Mouse (Mus musculus): ENCODE results near the gene Card19. TPM values are rescaled to one million over a fixed set of nuclear protein-coding genes. Genes with fewer than 3 reads are reported as not detected.
A peak's percentile ranks its signal among the peaks of the same experiment; 100 is the strongest.

Card19 gene
- polyA plus RNA-seq, 1 experiment from 2014 or later: 33.3 TPM

DNA sequence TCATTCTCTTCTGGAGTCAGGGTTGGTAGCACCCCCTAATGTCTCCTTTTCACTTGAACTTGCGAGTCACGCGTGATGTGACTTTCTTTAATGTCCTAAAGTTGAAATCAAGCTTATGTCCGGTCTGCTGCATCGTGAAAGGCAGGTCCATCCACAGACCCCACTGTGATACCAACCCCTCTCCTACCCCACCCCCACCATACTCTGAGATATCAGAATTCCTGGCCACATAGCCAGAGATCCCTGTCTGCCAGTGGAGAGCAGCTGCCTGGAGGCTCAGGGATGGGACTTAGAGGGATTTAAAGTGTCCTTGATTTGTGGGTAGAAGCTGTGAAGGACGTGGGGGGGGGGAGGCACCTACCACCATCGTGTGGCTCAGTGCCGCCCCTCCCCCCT, 32.6 kb upstream of the Card19 start, which contains the start of gene Susd3:
Gene Susd3, minus strand, starts transcription at position 240 of the 396 bp plus-strand sequence.
- H3K36me3 ChIP-seq (ENCODE audit: control insufficient read depth, insufficient read depth, low read length): no peaks in the 10 kb centered on the region
- H3K4me3 ChIP-seq (ENCODE audit: low read length): peak within 1 kb of the TSS; percentile 47
- WGBS: 18% methylated on average over 8 of the region's 8 CpGs
- H3K4me1 ChIP-seq (ENCODE audit: control insufficient read depth, insufficient read depth, low read length): peaks cover 12% of the 10 kb centered on the region; the same call in 1 of the 2 replicates
- H3K27ac ChIP-seq (ENCODE audit: low read depth, low read length): no peak within 1 kb of the TSS
- H3K4me2 ChIP-seq (replicated peaks; ENCODE audit: low read depth, low read length): peak within 1 kb of the TSS; percentile 68
- H3K9ac ChIP-seq (ENCODE audit: low read depth, low read length): peak within 1 kb of the TSS; percentile 38; the same call in 1 of the 2 replicates
- peaks cover 24% of the 10 kb centered on the region for H3K27me3 ChIP-seq (ENCODE audit: control insufficient read depth, insufficient read depth, low read length)
- ATAC-seq (ENCODE audit: low FRiP score, low TSS enrichment): peak; percentile 40; the same call in 1 of the 2 replicates
- no peaks in the 10 kb centered on the region for H3K9me3 ChIP-seq (ENCODE audit: control insufficient read depth, low read length)

DNA sequence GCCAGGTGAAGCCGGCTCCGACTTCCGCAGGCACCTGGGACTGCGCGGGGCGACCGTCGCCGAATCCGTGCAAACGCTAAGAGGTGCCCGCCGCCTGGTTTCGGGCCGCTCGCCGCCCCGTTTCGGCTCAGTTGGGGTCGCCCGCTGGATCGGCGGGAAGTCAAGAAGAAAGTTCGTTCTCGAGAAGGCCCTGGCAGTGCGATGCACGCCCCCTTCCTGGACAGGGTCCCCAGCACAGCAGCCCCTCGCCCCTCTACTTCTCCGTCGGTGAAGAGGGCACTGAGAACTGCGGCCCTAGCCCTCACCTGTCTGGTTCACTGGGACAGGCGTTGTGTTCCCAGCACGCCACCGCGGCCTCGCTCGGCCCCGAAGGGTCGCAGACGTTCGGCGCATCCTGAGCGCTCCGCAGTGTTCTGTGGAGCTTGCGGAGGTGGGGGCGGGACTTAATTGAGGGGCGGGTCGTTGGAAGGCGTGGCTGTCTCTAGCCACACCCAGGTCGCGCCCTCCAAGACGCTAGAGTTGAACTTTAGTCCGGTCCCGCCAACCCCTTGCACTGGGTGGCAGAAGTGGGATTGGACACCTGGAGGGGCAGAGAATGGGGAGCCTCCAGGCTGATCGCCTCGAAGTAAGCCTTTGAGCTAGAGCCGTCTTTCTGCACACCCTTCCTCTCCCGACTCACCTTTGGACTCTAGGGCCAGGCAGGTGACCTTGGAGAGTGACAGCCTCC, 32.1 kb upstream of the Card19 start:
- Histone ChIP-seq H3K9me3 (ENCODE audit: control insufficient read depth, low read length) (no peaks in the 10 kb centered on the region), H3K4me1 (ENCODE audit: control insufficient read depth, insufficient read depth, low read length) (peaks cover 12% of the 10 kb centered on the region; the same call in 1 of the 2 replicates), H3K27ac (ENCODE audit: low read depth, low read length) (no peak overlapping the region), H3K4me3 (ENCODE audit: low read length) (peak overlapping the region; percentile 47), H3K4me2 (replicated peaks; ENCODE audit: low read depth, low read length) (peak overlapping the region; percentile 68), H3K9ac (ENCODE audit: low read depth, low read length) (peak overlapping the region; percentile 38; the same call in 1 of the 2 replicates), H3K27me3 (ENCODE audit: control insufficient read depth, insufficient read depth, low read length) (peaks cover 24% of the 10 kb centered on the region), H3K36me3 (ENCODE audit: control insufficient read depth, insufficient read depth, low read length) (no peaks in the 10 kb centered on the region)
- peak; percentile 71 for ATAC-seq (ENCODE audit: low FRiP score, low TSS enrichment)
- under 1% methylated on average over 58 of the region's 58 CpGs for WGBS

DNA sequence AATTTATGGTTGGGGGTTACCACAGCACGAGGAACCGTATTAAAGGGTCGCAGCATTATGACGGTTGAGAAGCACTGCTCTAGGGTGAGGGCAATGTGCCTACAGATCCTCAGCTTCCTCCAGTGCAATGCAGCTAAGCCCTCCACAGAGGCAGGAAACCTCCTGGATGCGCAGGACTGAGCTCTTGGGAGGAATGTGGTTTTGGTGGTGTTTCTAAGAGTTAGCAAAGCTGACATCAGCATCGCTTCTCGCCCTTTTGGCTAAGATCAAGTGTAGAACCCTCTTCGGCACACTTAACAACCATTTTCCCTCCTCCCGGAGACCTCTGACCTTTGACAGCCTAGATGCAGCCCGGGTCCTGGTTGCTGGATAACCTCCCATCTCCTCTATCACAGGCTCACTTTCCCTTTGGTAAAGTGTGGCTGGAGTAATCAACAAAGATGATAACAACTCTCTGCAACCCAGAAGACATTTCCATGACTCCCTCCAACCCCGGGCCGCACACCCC, 31.4 kb upstream of the Card19 start:
- Histone ChIP-seq H3K4me1 (ENCODE audit: control insufficient read depth, insufficient read depth, low read length) (peaks cover 12% of the 10 kb centered on the region; the same call in 1 of the 2 replicates), H3K27ac (ENCODE audit: low read depth, low read length) (no peak overlapping the region), H3K9me3 (ENCODE audit: control insufficient read depth, low read length) (no peaks in the 10 kb centered on the region), H3K36me3 (ENCODE audit: control insufficient read depth, insufficient read depth, low read length) (no peaks in the 10 kb centered on the region), H3K4me3 (ENCODE audit: low read length) (peak overlapping the region; percentile 47), H3K9ac (ENCODE audit: low read depth, low read length) (peak overlapping the region; percentile 38; the same call in 1 of the 2 replicates), H3K27me3 (ENCODE audit: control insufficient read depth, insufficient read depth, low read length) (peaks cover 24% of the 10 kb centered on the region), H3K4me2 (replicated peaks; ENCODE audit: low read depth, low read length) (peak overlapping the region; percentile 68)
- ATAC-seq (ENCODE audit: low FRiP score, low TSS enrichment): no peak; the same call in 1 of the 2 replicates
- WGBS: 35% methylated on average over 12 of the region's 12 CpGs

DNA sequence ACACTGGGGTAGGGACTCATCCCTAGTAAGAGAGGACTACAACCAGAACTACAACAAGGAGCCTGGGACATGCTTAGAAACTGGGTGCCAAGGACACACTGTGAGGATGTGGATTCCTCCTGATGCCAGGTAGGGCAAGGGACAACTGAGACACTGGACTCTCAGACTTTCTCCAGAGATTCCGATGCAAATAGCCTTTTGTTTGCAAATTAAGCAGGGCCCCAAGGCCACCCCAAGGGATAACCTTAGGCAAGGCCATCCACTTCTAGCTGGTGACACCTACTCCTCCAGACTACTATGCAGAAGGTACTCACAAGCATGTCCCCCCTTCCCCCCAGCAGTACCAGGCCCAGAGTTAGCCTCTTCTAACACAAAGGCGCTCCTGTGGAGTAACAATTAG, 30.8 kb upstream of the Card19 start:
- no peaks in the 10 kb centered on the region for H3K36me3 ChIP-seq (ENCODE audit: control insufficient read depth, insufficient read depth, low read length)
- H3K4me2 ChIP-seq (replicated peaks; ENCODE audit: low read depth, low read length): no peak overlapping the region
- no peak overlapping the region for H3K9ac ChIP-seq (ENCODE audit: low read depth, low read length)
- 69% methylated on average over 2 of the region's 2 CpGs for WGBS
- H3K27ac ChIP-seq (ENCODE audit: low read depth, low read length): no peak overlapping the region
- H3K27me3 ChIP-seq (ENCODE audit: control insufficient read depth, insufficient read depth, low read length): peaks cover 24% of the 10 kb centered on the region
- peaks cover 12% of the 10 kb centered on the region; the same call in 1 of the 2 replicates for H3K4me1 ChIP-seq (ENCODE audit: control insufficient read depth, insufficient read depth, low read length)
- no peak overlapping the region for H3K4me3 ChIP-seq (ENCODE audit: low read length)
- no peak for ATAC-seq (ENCODE audit: low FRiP score, low TSS enrichment)
- H3K9me3 ChIP-seq (ENCODE audit: control insufficient read depth, low read length): no peaks in the 10 kb centered on the region

DNA sequence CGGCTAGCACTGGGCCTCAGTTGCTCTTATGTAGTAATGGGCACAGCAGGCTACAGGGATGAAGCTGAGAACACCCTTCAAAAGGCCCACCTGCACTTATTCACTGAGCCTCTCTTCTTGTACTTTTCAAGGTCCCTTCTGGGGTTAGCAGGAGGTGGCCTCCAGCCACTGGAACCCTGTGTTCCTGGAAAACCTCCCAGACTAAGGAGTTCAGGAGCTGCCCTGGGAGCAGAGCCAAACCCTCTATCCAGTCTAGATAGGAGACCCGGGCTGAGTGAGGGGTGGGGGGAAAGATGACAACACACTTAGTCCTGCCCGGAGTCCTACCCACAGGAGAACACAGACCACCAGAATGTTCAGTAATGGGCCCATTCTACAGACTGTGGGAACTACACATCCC, 30.2 kb upstream of the Card19 start:
- H3K27ac ChIP-seq (ENCODE audit: low read depth, low read length): no peak overlapping the region

DNA sequence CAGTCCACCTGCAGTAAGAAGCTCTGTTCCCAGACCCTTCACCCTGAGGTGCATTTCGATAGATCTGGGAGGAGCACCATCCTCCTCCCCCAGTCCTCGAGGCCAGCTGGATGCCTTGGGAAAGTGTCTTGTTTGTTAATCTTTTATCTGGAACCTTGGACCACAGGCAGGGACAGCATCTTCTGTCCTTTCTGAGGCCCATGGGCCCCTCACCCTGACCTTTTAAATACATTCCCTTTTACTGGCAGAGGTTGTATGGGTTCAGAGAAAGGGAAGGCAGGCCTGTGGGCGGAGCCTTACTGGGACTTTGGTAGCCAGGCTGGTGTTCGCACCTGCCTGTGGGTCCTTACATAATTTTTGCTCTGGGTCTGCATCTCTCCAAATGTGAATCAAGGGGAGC, 29.4 kb upstream of the Card19 start:
- Histone ChIP-seq H3K4me1 (ENCODE audit: control insufficient read depth, insufficient read depth, low read length) (peaks cover 12% of the 10 kb centered on the region; the same call in 1 of the 2 replicates), H3K27me3 (ENCODE audit: control insufficient read depth, insufficient read depth, low read length) (peaks cover 24% of the 10 kb centered on the region), H3K9me3 (ENCODE audit: control insufficient read depth, low read length) (no peaks in the 10 kb centered on the region), H3K27ac (ENCODE audit: low read depth, low read length) (no peak overlapping the region), H3K4me3 (ENCODE audit: low read length) (no peak overlapping the region), H3K36me3 (ENCODE audit: control insufficient read depth, insufficient read depth, low read length) (no peaks in the 10 kb centered on the region), H3K9ac (ENCODE audit: low read depth, low read length) (no peak overlapping the region), H3K4me2 (replicated peaks; ENCODE audit: low read depth, low read length) (no peak overlapping the region)
- no peak for ATAC-seq (ENCODE audit: low FRiP score, low TSS enrichment)
- WGBS: 50% methylated on average over 4 of the region's 4 CpGs

More for the DNA sequence above, 30.2 kb upstream of the Card19 start:
- Histone ChIP-seq H3K36me3 (ENCODE audit: control insufficient read depth, insufficient read depth, low read length) (no peaks in the 10 kb centered on the region), H3K9me3 (ENCODE audit: control insufficient read depth, low read length) (no peaks in the 10 kb centered on the region), H3K9ac (ENCODE audit: low read depth, low read length) (no peak overlapping the region), H3K4me1 (ENCODE audit: control insufficient read depth, insufficient read depth, low read length) (peaks cover 12% of the 10 kb centered on the region; the same call in 1 of the 2 replicates), H3K4me2 (replicated peaks; ENCODE audit: low read depth, low read length) (no peak overlapping the region), H3K4me3 (ENCODE audit: low read length) (no peak overlapping the region), H3K27me3 (ENCODE audit: control insufficient read depth, insufficient read depth, low read length) (peaks cover 24% of the 10 kb centered on the region)
- 70% methylated on average over 3 of the region's 3 CpGs for WGBS
- no peak for ATAC-seq (ENCODE audit: low FRiP score, low TSS enrichment)

DNA sequence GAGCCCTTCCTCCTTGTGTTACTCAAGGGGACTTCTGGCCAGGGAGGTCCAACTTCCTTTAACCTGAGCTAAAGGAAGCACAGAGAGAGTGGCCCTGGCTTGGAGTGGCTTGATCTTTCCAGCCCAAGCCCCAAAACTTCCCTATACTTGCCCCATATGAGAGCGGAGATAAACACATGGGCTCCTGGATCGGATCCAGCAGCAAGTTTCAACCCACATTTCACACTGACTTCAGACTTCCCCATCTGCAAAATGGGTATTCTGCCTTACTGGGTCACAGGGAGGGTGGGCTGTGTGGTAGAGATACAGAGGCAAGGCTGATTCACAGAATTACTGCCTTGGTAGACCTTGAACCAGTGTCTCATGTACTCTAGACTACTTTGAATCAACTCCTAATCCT, 27.7 kb upstream of the Card19 start:
- no peak overlapping the region for H3K4me3 ChIP-seq (ENCODE audit: low read length)
- 97% methylated on average over 2 of the region's 2 CpGs for WGBS
- no peak for ATAC-seq (ENCODE audit: low FRiP score, low TSS enrichment)
- H3K36me3 ChIP-seq (ENCODE audit: control insufficient read depth, insufficient read depth, low read length): no peaks in the 10 kb centered on the region
- H3K9ac ChIP-seq (ENCODE audit: low read depth, low read length): no peak overlapping the region
- no peak overlapping the region for H3K27ac ChIP-seq (ENCODE audit: low read depth, low read length)
- H3K27me3 ChIP-seq (ENCODE audit: control insufficient read depth, insufficient read depth, low read length): peaks cover 21% of the 10 kb centered on the region
- no peak overlapping the region for H3K4me2 ChIP-seq (replicated peaks; ENCODE audit: low read depth, low read length)
- peaks cover 8% of the 10 kb centered on the region; the same call in 1 of the 2 replicates for H3K4me1 ChIP-seq (ENCODE audit: control insufficient read depth, insufficient read depth, low read length)
- no peaks in the 10 kb centered on the region for H3K9me3 ChIP-seq (ENCODE audit: control insufficient read depth, low read length)

DNA sequence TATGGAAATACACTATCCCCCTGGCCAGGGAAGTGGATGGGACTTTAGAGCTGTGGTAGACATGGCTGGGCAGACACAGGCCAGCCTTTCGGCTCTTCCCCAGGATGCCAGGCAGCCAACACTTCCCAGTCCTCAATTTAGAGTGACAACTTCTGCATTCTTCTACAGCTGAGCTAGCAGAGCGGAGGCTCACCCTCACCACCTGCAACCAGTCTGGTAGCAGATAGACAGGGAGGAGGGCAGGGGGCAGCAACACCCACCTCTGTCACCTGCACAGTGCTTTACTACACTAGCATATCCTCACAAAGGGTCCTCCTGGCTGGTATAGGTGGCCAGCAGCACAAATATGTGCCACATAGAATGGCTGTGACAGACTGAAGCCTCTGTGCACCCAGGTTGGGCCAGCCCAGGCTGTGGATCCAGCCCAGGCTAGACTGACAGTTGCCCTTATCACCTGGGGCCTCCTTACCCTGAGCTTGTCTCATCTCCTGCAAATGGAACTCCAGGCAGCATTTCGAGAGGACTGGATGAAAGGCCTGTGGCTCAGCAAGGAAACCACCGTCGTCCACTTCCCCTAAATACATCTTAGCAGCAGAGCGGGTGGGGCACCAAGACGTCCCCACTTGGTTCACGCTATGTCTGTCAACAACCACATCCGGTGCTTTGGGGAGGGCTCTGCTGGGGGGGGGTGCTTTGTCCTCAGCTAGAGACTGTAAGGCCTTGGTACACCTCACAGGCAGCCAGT, 26.7 kb upstream of the Card19 start:
- no peak overlapping the region for H3K27ac ChIP-seq (ENCODE audit: low read depth, low read length)
- no peak overlapping the region for H3K4me2 ChIP-seq (replicated peaks; ENCODE audit: low read depth, low read length)
- no peaks in the 10 kb centered on the region for H3K36me3 ChIP-seq (ENCODE audit: control insufficient read depth, insufficient read depth, low read length)
- 60% methylated on average over 9 of the region's 9 CpGs for WGBS
- ATAC-seq (ENCODE audit: low FRiP score, low TSS enrichment): no peak
- H3K9ac ChIP-seq (ENCODE audit: low read depth, low read length): no peak overlapping the region
- H3K4me1 ChIP-seq (ENCODE audit: control insufficient read depth, insufficient read depth, low read length): peaks cover 2% of the 10 kb centered on the region; the same call in 1 of the 2 replicates
- H3K4me3 ChIP-seq (ENCODE audit: low read length): no peak overlapping the region
- peaks cover 11% of the 10 kb centered on the region for H3K27me3 ChIP-seq (ENCODE audit: control insufficient read depth, insufficient read depth, low read length)
- no peaks in the 10 kb centered on the region for H3K9me3 ChIP-seq (ENCODE audit: control insufficient read depth, low read length)
